Mouse (Mus musculus) layer of hippocampus, postnatal 36 days (tissue): ENCODE results near the gene P4htm. TPM values are rescaled to one million over a fixed set of nuclear protein-coding genes. Genes with fewer than 3 reads are reported as not detected.
"Not testable (repeated sequence)": the region's sequence is repeated elsewhere in the genome, so short reads cannot be mapped to it uniquely, and the experiment has no call there.

Experiments
- DNase-seq, 2 experiments: peaks; one replicate each; pipeline ENCODE4 v3.0.0; 2022
- total RNA-seq, 2 experiments: library from RNA; stranded (reverse); gene quantifications; 2 replicates each; pipeline ENCODE4 v1.2.3; 2021

Gene P4htm
- 10 to 100 TPM; 93.1 to 93.2 TPM for total RNA-seq

DNA sequence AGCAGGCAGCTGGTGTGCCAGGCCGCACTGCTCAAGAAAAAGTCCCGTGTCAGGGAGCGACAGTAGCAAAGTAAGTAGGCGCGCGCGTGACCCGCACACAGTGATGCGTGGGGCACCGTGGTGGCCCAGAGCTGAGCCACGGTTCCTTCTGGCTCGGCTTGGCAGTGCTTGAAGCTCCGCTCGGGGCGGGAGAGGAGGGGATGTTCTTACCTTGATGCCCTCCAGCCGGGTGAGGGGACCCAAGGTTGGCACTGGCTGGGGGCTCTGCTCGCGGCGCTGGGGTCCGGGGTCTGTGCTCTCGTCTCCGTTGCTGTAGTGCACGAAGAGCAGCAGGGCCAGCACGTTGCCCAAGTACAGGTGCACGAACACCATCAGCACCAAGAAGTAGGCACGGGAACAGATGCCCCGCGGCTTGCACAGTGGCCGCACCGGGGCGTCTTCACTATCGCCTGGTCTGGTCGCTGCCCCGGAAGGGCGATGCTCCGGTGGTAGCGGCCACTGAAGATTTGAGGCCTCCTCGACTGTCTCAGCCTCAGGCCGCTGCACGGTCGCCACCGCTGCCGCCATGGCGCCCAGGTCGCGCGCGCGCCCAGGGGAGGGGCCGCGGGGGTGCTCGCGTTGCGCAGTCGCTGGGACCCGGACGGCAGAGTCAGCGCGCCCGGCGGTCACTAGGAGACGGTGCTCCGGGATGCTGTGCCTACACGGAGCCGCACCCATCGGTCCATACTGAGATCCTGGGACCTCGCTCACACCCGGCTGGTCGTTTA, at the start of gene P4htm:
Gene P4htm, minus strand, starts transcription at position 670 of the 767 bp plus-strand sequence.
- DNase-seq = peak; percentile 82 to 83

DNA sequence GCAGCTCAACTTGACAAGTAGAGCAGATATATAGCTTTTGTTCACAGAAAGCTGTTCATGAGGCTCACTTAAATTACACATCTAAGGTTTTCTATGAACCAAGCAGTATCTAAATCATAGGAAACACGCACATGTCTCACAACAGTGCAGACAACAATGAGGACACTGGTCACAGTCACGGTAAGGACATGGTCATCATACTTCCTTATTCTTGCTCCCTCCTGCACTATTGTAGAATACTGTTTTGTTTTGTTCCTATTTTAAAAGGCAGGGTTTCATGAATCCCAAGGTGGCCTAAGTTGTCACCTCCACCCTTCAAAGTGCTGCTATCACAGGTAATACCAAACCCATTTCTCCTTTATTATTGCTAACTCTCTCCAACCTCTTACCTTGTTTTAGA, 42.4 kb upstream of the P4htm start:
- no peak for DNase-seq

- DNase-seq = no peak
Measured at GRCm38 (mm10) chr9:108635415-108635814, 37.9 kb upstream of the P4htm start.

- no peak for DNase-seq
Measured at GRCm38 (mm10) chr9:108633846-108634245, 36.4 kb upstream of the P4htm start.

DNA sequence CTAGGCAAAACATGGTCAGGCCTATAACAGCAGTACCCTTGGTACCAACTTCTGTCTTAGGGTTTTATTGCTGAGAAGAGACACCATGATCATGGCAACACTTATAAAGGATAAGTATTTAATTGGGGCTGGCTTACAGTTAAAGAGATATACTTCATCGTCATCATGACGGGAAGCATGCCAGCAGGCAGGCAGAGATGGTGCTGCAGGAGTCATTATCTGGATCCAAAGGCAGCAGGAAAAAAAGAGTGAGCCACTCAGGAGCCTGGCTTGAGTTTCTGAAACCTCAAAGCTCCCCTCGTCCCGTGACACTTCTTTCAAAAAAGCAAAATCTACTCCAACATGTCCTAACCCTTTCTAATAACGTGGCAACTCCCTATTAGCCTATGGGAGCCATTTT, 34.9 kb upstream of the P4htm start:
- DNase-seq = no peak

DNA sequence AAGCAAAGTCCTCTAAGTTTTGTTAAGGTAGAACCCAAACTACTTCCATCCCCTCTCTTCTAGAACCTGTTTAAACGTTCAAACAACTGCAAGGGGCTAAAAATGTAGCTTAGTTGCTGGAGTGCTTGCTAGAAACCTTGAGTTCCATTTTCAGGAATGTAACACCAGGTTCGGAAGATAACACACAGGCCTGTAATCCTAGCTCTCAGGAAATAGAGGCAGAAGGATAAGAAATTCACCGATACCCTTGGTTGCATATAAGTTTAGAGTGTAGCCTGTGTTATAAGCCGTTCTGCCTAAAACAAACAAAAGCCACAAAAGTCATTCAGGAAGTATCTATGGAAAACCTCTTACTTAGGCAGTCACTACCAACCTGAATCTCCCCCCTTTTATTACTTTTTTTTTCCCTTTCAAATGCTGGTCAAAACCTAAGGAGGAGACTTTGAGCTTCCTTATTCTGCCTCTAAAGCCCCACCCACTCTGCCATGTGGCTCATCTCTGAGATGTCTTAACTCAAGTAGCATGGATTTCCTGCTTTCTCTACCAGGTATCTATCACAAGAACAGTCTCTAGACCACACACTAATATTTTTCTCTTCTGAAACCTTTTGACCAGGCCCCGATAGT, 34.3 kb upstream of the P4htm start:
- no peak for DNase-seq

GRCm38 (mm10) chr9:108630683-108631082, 33.2 kb upstream of the P4htm start:
- no peak for DNase-seq

- DNase-seq = no peak
Measured at GRCm38 (mm10) chr9:108628141-108628540, 30.7 kb upstream of the P4htm start.

DNA sequence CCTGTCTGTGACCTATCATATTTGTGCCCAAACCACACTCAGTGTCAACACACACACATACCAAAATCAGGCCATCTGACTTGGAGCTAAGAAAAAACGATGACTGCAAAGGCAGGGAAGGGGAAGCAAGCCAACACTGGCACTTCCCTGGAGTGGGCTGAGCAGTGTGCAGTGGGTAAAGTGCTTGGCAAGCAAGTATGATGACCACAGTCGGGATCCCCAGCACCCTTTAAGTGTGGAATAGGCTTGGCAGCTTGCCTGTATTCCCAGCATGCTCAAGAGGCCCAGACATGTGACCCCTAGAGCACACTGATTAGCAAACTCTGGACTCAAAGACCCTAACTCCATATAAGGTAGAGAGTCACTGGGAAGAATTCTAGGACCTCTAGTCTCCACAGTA, 29.0 kb upstream of the P4htm start:
- no peak for DNase-seq

GRCm38 (mm10) chr9:108617301-108617700, 19.8 kb upstream of the P4htm start:
- DNase-seq = no peak

DNA sequence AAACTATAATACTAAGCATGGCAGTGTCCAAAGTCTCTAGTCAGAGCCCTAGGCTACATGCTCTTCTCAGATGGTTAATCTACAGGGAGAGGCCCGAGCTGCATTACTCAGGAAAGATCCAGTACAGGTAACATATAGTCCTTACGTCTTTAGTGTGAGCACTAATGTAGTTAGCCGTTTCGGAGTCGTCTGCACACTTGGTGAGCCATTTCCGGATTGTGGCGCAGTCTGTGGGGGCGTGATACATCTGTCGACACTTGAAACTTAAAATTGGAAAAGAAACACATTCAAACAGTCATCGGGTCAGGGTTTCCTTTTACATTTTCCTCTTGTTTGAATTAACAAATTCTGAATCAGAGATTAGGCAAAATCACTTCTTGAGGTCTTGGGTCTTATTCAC, 14.0 kb upstream of the P4htm start:
- DNase-seq = no peak

GRCm38 (mm10) chr9:108608889-108609288, 11.4 kb upstream of the P4htm start:
- DNase-seq = no peak

GRCm38 (mm10) chr9:108607929-108608328, 10.5 kb upstream of the P4htm start:
- DNase-seq = not testable (repeated sequence)

- DNase-seq = no peak
Measured at GRCm38 (mm10) chr9:108601986-108602385, 4.5 kb upstream of the P4htm start.

DNA sequence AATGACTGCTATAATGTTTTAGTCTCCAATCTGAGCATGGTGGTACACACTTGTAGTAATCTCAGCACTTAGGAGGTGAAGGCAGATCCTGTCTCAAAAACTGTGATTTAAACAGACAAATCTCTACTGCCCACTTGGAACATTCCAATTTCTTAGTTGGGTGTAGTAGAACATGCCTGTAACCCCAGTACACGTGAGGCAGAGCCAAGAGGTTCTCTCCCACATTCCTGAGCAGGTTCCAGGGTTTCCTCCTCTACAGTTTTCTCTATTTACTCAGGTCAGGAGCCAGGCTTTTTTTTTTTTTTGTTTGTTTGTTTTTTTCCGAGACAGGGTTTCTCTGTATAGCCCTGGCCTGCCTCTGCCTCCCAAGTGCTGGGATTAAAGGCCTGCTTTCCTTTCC, 2.5 kb upstream of the P4htm start:
- no peak for DNase-seq

DNA sequence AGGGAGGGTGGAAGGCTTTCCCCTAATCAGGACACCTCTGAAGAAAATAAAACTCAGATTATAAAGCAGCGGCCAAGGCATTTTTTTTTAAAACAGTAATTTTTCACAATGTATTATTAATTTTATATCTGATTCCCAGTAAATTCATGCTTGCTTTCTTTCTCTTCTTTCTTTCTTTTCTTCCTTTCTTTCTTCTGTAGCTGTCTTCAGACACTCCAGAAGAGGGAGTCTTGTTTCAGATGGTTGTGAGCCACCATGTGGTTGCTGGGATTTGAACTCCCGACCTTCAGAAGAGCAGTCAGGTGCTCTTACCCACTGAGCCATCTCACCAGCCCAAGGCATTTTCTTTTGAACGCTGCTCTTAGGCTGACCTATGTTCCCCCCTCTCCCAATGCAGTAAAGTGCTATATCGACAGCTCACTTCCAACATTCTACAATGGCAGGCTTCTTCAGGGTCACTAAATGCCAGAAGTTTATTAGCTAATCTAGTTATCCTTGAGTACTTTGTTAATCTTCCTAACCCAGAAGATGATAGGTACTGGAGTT, 1.6 kb upstream of the P4htm start:
- DNase-seq = no peak

GRCm38 (mm10) chr9:108594354-108594753, 3.1 kb downstream of the P4htm start:
- DNase-seq = no peak

DNA sequence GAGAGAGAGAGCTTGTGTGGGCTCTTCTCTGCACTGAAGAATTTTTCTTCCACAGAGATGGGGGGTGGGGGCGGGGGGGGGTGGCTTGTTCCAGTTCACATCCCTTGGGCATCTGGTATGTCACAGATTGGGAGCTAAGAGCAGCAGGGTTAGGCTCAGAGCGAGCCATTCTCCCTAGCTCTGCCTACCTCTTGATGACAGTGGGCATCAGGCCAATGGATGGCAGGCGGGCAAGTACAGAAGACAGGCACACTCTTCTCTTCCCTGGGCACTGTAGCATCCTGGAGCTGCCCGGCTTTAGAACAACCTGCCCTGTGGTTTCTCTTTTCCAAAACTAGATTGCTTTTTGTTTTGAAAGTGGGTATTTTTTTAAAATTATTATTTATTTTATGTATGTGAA, 6.0 kb downstream of the P4htm start:
- no peak for DNase-seq

DNA sequence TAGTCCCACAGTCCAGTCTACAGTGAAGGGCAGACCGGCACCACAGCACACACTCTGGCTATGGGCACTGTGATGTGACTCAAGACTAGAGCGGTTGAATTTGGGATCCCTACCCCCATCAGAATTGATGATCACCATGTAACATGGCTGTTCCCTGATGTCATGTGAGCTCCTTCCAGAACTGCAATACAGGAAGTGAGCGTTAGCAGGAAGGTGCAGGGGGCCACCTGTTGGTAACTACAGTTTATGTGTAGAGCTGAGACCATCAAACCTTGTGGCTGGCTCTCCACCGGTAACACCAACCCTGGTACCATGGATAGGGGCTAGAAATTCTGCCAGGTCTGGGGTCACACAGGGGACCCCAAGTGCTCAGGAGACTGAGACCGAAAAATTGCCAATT, 8.2 kb downstream of the P4htm start:
- no peak for DNase-seq

- peak; percentile 83 to 84 for DNase-seq
Measured at GRCm38 (mm10) chr9:108587571-108588180, 9.8 kb downstream of the P4htm start.

DNA sequence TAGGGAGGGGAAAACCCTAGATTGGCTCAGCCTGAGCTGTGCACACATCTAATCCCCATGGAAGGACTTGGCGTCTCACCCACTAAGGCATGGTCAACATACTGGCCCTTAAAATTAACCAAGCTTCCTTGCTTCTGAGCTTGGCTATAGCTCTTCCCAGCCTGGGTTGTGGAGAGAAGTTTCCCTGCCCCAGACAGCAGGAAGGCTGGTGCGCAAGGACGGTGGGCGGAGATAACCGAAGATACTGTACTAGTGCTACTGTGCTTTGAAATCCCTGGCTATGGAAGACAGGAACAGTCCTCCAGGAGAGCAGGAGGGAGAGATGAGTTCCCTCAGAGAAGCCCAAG, 18.1 kb downstream of the P4htm start:
- DNase-seq = no peak

DNA sequence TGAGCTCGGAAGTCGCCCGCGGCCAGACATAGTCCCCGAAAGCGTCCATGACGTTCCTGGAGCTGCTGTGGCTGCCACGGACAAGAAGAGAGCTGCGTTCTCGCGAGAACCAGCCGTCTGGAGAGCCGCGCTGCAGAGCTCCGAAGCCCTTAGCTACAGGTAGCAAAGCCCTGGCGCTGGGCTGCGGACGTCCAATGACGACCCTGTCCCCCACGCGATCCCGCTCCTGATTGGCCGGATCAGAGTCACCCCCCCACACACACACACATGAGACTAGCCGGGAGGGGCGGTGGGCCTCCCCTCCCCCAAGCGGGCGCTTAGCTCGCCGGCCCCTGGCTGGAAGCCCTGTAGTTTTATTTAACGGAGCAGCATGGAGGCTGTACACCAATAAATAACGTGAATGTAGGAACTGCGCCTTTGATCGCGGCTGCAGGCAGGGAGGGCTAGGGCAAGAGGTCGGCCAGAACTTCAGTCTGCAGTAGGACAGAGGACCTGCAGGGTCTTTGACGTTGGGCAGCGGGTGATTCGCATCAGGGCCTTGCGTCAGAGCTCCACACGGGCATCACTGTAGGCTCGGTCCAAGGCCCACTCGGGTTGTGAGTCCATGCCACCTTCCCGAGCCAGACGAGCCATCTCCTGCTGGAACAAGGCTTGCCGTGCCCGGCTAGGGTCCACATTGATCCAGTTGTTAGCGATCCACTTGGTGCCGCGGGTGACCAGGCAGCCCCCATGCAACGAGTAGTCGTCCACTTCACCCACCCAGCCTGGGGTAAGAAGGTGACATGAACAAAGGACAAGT, 18.7 kb downstream of the P4htm start, which contains the start of gene Wdr6:
Gene Wdr6, minus strand, starts transcription at position 195 of the 799 bp plus-strand sequence.
- peak; percentile 80 to 85 for DNase-seq
